Mouse (Mus musculus): ENCODE measurements around the gene Cyp2c69.
"Not testable (repeated sequence)": the region's sequence is repeated elsewhere in the genome, so short reads cannot be mapped to it uniquely, and the experiment has no call there.

Cyp2c69 gene

DNA sequence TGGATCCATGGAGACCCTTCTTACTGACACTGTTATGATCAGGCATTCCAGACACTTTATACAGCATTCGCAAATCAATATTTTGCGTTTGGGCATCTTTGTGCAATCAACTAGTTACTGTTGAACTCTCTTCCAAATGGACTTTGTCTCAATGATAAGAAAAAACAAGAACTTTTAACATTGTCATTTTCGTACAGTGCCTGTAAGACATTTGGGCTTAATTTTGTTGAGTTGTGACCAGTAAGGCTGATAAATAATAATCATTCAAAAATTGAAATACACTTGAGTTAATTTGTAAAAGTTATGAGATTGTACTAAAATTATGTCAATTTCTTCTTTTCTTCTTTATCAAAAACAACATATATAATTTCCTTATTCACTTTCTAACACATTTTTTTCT lies at the start of gene Cyp2c69:
Cyp2c69 (minus strand) TSS at position 101 of the 400 bp plus-strand sequence.
- DNase-seq (ENCODE audit: low spot score in 2 of 2): not testable (repeated sequence)

DNA sequence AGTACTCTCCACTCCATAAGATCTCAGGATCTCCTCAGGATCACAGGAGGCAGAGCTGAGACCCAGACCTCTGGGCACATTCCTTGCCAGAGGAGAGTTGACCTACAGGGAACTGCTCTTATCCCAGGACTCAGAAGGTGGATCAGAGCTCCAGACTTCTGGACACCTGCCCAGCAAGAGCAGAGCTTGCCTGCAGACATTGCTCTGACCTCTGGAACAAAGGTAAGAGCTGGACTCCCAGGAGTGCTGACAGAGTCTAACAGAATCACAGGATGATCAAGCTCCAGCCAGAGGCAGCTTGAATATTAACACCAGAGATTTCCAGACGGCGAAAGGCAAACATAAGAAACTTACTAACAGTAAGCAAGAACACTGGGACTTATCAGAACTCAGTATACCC lies 48.8 kb upstream of the Cyp2c69 start:
- DNase-seq (ENCODE audit: low spot score in 2 of 2): no peak

DNA sequence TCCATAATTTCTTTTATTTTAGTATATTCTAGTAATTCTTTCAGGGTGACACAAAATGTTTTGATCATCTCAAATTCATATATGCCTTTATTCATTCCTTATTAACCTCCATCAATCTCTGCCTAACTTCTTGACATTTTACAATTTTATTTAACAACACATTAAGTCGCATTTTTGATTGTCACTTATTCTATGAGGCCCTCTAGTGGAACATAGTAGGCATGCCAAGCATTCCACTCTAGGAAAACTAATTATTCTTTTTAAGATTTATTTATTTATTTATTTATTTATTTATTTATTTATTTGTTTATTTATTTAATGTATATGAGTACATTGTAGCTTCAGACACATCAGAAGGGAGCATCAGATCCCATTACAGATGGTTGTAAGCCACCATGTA lies 43.4 kb upstream of the Cyp2c69 start:
- no peak for DNase-seq (ENCODE audit: low spot score in 2 of 2)

DNA sequence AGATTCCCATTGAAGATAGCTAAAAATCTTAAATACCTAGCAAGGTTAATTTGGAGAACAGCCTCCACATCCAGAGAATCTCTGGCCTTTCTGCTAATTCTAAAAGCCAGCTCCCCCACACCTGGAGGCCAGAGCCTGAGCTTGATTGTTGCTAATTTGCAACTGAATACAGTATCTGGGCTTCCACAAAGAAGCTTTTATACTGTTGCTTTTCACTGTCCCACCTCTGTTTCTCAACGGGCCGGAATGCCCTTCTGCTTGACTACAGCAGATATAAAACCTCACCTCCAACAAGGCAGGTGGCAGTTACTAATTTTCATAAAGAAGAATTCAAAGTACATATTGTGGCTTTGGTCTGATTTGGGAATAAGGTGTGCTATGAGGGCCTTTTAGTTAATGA lies 15.1 kb upstream of the Cyp2c69 start:
- no peak for DNase-seq (ENCODE audit: low spot score in 2 of 2)

DNA sequence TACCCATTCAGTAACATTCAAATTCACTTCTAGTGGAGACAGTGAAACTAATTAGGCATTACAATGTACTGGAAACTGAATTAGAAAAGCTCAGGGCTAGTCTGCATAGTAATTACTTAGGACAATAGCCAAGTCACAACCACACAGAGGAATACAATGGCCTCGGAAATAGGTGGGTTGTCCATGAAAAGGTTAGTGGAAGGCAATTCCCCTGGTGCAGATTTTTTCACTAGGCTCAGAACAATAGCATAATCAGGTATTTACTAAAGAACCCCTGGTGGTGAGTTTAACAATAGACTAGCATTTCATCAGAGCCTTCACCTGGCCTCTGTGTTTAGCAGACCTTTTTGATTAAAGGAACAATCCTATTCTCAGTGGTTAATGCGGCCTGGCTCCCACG lies 3.5 kb upstream of the Cyp2c69 start:
- not testable (repeated sequence) for DNase-seq (ENCODE audit: low spot score in 2 of 2)

DNA sequence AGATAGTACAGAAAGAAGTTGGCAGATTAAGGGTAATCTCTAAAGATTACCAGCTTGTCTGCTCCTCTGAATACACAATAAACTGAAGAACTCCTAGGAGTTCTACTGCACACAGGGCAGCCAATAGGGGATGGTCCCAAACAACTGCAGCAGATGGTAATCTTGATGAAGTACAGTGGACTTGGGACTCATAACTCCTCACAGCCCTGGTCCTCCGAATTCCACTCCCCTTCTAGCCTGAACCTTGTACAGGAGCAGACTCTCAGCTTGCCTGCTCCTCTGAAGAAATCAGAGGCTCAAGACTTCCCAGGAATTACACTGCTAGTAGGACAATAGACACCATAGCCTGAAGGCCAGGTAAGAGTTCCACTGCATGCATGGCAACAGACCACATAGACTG lies 20.5 kb downstream of the Cyp2c69 start:
- no peak for DNase-seq (ENCODE audit: low spot score in 2 of 2)

DNA sequence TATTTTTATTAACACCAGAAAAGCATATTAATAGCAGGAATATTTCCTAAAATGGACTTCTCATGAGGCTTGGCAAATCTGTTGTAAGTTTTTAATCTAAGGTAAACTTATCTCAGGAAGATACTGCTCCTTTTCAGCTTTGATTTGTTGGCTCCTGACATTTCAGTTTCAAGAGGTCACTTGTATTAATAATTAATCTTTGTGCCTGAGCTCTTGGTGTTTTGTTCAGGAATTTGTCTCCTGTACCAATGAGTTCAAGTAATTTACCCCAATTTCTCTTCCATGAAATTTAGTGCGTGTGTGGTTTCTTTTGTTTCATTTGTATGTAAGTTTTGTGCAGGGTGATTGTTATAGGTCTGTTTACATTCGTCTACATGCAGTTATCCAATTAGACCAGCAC lies 65.7 kb downstream of the Cyp2c69 start:
- not testable (repeated sequence) for DNase-seq (ENCODE audit: low spot score in 2 of 2)

DNA sequence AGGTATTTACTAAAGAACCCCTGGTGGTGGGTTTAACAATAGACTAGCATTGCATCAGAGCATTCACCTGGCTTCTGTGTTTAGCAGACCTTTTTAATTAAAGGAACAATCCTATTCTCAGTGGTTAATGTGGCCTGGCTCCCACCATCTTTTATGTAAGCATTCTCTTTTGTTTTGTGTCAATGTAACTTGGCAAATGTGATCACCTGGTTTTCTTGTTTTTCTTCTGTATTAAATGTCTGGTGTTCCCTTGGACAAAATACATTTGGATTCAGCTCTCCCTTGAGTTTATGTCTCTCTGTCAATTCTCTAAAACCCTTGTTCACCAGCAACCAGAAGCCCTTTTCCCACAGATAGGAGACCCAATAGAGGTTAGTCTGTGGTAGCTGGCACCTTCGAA lies 70.2 kb downstream of the Cyp2c69 start:
- not testable (repeated sequence) for DNase-seq (ENCODE audit: low spot score in 2 of 2)

DNA sequence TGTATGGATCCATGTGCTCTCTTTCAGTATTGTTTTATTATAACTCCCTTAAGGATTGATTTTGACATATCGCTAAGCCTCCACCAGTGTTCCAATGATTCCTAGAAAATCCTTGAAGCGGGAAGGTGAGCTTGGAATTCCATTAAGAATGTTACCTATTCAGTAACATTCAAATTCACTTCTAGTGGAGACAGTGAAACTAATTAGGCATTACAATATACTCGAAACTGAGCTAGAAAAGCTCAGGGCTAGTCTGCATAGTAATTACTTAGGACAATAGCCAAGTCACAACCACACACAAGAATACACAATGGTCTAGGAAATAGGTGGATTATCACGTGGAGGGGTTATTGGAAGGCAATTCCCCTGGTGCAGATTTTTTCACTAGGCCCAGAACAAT lies 70.6 kb downstream of the Cyp2c69 start:
- not testable (repeated sequence) for DNase-seq (ENCODE audit: low spot score in 2 of 2)

DNA sequence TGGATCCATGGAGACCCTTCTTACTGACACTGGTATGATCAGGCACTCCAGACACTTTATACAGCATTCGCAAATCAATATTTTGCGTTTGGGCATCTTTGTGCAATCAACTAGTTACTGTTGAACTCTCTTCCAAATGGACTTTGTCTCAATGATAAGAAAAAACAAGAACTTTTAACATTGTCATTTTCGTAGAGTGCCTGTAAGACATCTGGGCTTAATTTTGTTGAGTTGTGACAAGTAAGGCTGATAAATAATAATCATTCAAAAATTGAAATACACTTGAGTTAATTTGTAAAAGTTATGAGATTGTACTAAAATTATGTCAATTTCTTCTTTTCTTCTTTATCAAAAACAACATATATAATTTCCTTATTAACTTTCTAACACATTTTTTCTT lies 73.9 kb downstream of the Cyp2c69 start, which contains the start of gene Cyp2c40:
Cyp2c40 (minus strand) TSS at position 101 of the 400 bp plus-strand sequence.
- DNase-seq (ENCODE audit: low spot score in 2 of 2): not testable (repeated sequence)

Measured in spleen, postnatal 10 days (tissue).